Comparison of ENCODE assay signal across 11 mouse cellular contexts in genomic region chr12:103306224-103306623, GRCm38 (mm10). TPM values are rescaled to one million over a fixed set of nuclear protein-coding genes. Genes with fewer than 3 reads are reported as not detected.
A peak's percentile ranks its signal among the peaks of the same experiment; 100 is the strongest.
DNase-seq lines count a peak whose midpoint lies in the region; ATAC-seq and TF ChIP-seq lines count a peak whose summit lies in the region.
"Had no signal": no experiment of that assay in that cellular context is flagged by ENCODE, and none has a peak within 500 bp of the region (broad histone marks: within the 10 kb centered on the region; RNA-seq: fewer than 3 reads in every experiment).

No protein-coding gene starts in this region.

- no peak overlapping the region for H3K27ac ChIP-seq in left cerebral cortex, adult 2 months
- H3K27ac ChIP-seq in forebrain, embryonic 14.5 days (ENCODE audit: low read depth, low read length), result no peak overlapping the region
- no peak overlapping the region for H3K27ac ChIP-seq in midbrain, embryonic 13.5 days
- H3K27ac ChIP-seq: liver, embryonic 15.5 days had no signal

- peak; percentile 53 for TF ChIP-seq CTCF in left cerebral cortex, adult 2 months (IDR thresholded peaks at IDR 0.05)

- H3K4me3 ChIP-seq in left cerebral cortex, adult 2 months, result no peak overlapping the region
- no peak overlapping the region for H3K4me3 ChIP-seq in forebrain, embryonic 14.5 days (ENCODE audit: low read depth, low read length)
- H3K4me3 ChIP-seq in midbrain, embryonic 13.5 days (replicated peaks), result no peak overlapping the region
- H3K4me3 ChIP-seq: liver, embryonic 15.5 days had no signal

- no peaks in the 10 kb centered on the region for H3K4me1 ChIP-seq in forebrain, embryonic 14.5 days (ENCODE audit: control insufficient read depth, insufficient read depth, low read length)
- 0 out of 2 replicates have a peak, but pooled peaks cover 4% of the 10 kb centered on the region for H3K4me1 ChIP-seq in midbrain, embryonic 13.5 days (replicated peaks)
- H3K4me1 ChIP-seq: liver, embryonic 15.5 days had no signal

- peak; percentile 53 to 62 for DNase-seq in cerebellum, postnatal 14 days
- no peak for DNase-seq in cerebellum, postnatal 4 days (ENCODE audit: low spot score in 2 of 2)
- DNase-seq in left cerebral cortex, adult 2 months (ENCODE audit: extremely low spot score in 1 of 2, low spot score in 2 of 2), result peak; percentile 31 to 36
- no peak for DNase-seq in left cerebral cortex, postnatal 10 days (ENCODE audit: extremely low spot score in 1 of 2, low spot score in 2 of 2)
- DNase-seq in forebrain, embryonic 14.5 days (ENCODE audit: low spot score), result peak; percentile 53
- DNase-seq in spleen, postnatal 14 days (ENCODE audit: low spot score in 2 of 2), result no peak
- DNase-seq in ovary, adult 18-20 months (ENCODE audit: low spot score), result no peak

- no peak overlapping the region for H3K9ac ChIP-seq in forebrain, embryonic 14.5 days (ENCODE audit: low read length)
- no peak overlapping the region for H3K9ac ChIP-seq in midbrain, embryonic 13.5 days (replicated peaks)
- H3K9ac ChIP-seq: liver, embryonic 15.5 days had no signal

- no peaks in the 10 kb centered on the region for H3K27me3 ChIP-seq in forebrain, embryonic 14.5 days (replicated peaks; ENCODE audit: control insufficient read depth, insufficient read depth, low read length)
- peaks cover 8% of the 10 kb centered on the region for H3K27me3 ChIP-seq in midbrain, embryonic 13.5 days
- H3K27me3 ChIP-seq: liver, embryonic 15.5 days had no signal

- peak; percentile 46; the same call in 1 of the 2 replicates for ATAC-seq in forebrain, embryonic 14.5 days
- ATAC-seq in midbrain, embryonic 13.5 days, result peak; percentile 63
- ATAC-seq: CD4-positive, CD25-positive, alpha-beta regulatory T cell, adult 4 months had no signal

- no peak overlapping the region for H3K4me2 ChIP-seq in forebrain, embryonic 14.5 days (ENCODE audit: low read length)
- no peak overlapping the region for H3K4me2 ChIP-seq in midbrain, embryonic 13.5 days (replicated peaks)
- H3K4me2 ChIP-seq: liver, embryonic 15.5 days had no signal

- intact Hi-C loops in left cerebral cortex, adult 2 months (cut with DNase I), result loop anchor here (1.0 kb wide), 1 partner anchor 164 kb away; no protein-coding TSS in a partner anchor
- intact Hi-C loops in left cerebral cortex, postnatal 10 days (cut with DNase I), result loop anchor here (2.0 kb wide), 1 partner anchor 163 kb away; no protein-coding TSS in a partner anchor

- 35% methylated on average over 2 of the region's 2 CpGs for WGBS in forebrain, embryonic 14.5 days
- 30% methylated on average over 2 of the region's 2 CpGs for WGBS in midbrain, embryonic 13.5 days

- H3K36me3 ChIP-seq in forebrain, embryonic 14.5 days (ENCODE audit: control insufficient read depth, insufficient read depth, low read length), result no peaks in the 10 kb centered on the region
- H3K36me3 ChIP-seq in midbrain, embryonic 13.5 days, result no peaks in the 10 kb centered on the region
- H3K36me3 ChIP-seq: liver, embryonic 15.5 days had no signal

- H3K9me3 ChIP-seq in forebrain, embryonic 14.5 days (replicated peaks; ENCODE audit: control insufficient read depth, low read length), result no peaks in the 10 kb centered on the region
- 0 out of 2 replicates have a peak, but pooled peaks cover 3% of the 10 kb centered on the region for H3K9me3 ChIP-seq in midbrain, embryonic 13.5 days
- H3K9me3 ChIP-seq: liver, embryonic 15.5 days had no signal

RNA-seq across cellular contexts. Expression of gene Fam181a, which starts 4.6 kb away (rescaled TPM):
- 1 to 10 TPM; 1.6 to 2.6 TPM for total RNA-seq in left cerebral cortex, adult 2 months (2021)
- total RNA-seq in left cerebral cortex, postnatal 10 days (2021), result 1 to 10 TPM; 5.1 to 7.1 TPM
- 5.2 and 5.5 TPM in 2 replicates for polyA plus RNA-seq in forebrain, embryonic 14.5 days (2014; fragmentation: Nextera tagmentation; extraction: Ambion mirVana)
- polyA plus RNA-seq in midbrain, embryonic 13.5 days (2015; fragmentation: Nextera tagmentation; extraction: Ambion mirVana), result 19.4 and 21.1 TPM in 2 replicates
- polyA plus RNA-seq: CD4-positive, CD25-positive, alpha-beta regulatory T cell, adult 4 months; intestine, embryonic 14.5 days; liver, embryonic 15.5 days had no signal

RNA-seq across cellular contexts. Expression of gene Asb2, which starts 49.6 kb away (rescaled TPM):
- total RNA-seq in left cerebral cortex, adult 2 months (2021), result 1 to 10 TPM; 3.3 to 3.7 TPM
- total RNA-seq in left cerebral cortex, postnatal 10 days (2021), result 1 to 10 TPM; 3.3 to 3.7 TPM
- 0.69 and 1.0 TPM in 2 replicates for polyA plus RNA-seq in forebrain, embryonic 14.5 days (2014; fragmentation: Nextera tagmentation; extraction: Ambion mirVana)
- 0.57 and 0.82 TPM in 2 replicates for polyA plus RNA-seq in midbrain, embryonic 13.5 days (2015; fragmentation: Nextera tagmentation; extraction: Ambion mirVana)

Comparison
In these comparisons a context has a peak if more than half of its experiments do, and no peak if none do; other contexts are left out.
1. DNase-seq: peak in cerebellum, postnatal 14 days (2 of 2), left cerebral cortex, adult 2 months (2 of 2) and forebrain, embryonic 14.5 days (single experiment); none in cerebellum, postnatal 4 days (0 of 2), left cerebral cortex, postnatal 10 days (0 of 2), spleen, postnatal 14 days (0 of 2) and ovary, adult 18-20 months (single experiment).